Mouse (Mus musculus): ENCODE measurements at regions not wholly inside any gene's neighbourhood (a gene's known extent, or its start where the extent isn't known, plus 50 kb on each side); places are given as distances from the start of the nearest gene placed in this dataset.

- peak; percentile 6 for DNase-seq
Observed at GRCm38 (mm10) chrX:163669886-163670285, 91.2 kb downstream of the Rnf138rt1 start.

All from adrenal gland, adult 8-10 months (tissue).